In genomic region chr2:58679968-58680367, GRCm38 (mm10) we compare ENCODE assay signal across 25 mouse cellular contexts.
DNase-seq lines count a peak whose midpoint lies in the region; ATAC-seq lines count a peak whose summit lies in the region.
"Had no signal": no experiment of that assay in that cellular context is flagged by ENCODE, and none has a peak within 500 bp of the region (broad histone marks: within the 10 kb centered on the region; RNA-seq: fewer than 3 reads in every experiment).

No protein-coding gene starts in this region.

- no peaks in the 10 kb centered on the region for H3K36me3 ChIP-seq in midbrain, embryonic 14.5 days (ENCODE audit: control insufficient read depth, insufficient read depth, low read length)
- no peaks in the 10 kb centered on the region for H3K36me3 ChIP-seq in midbrain, embryonic 16.5 days (ENCODE audit: control insufficient read depth, insufficient read depth, low read length)
- H3K36me3 ChIP-seq: heart, embryonic 12.5 days; hindbrain, embryonic 10.5 days; liver, embryonic 15.5 days; lung, embryonic 15.5 days had no signal

- H3K4me2 ChIP-seq in midbrain, embryonic 14.5 days (ENCODE audit: low read length), result no peak overlapping the region
- no peak overlapping the region for H3K4me2 ChIP-seq in midbrain, embryonic 16.5 days (ENCODE audit: low read length)
- H3K4me2 ChIP-seq: forebrain, embryonic 13.5 days; heart, embryonic 12.5 days; liver, embryonic 15.5 days; lung, embryonic 15.5 days had no signal

- no peak overlapping the region for H3K4me3 ChIP-seq in midbrain, embryonic 14.5 days (replicated peaks; ENCODE audit: low read depth, low read length)
- no peak overlapping the region for H3K4me3 ChIP-seq in midbrain, embryonic 16.5 days (ENCODE audit: low read depth, low read length)
- H3K4me3 ChIP-seq: erythroblast, embryonic 14.5 days; forebrain, embryonic 13.5 days; heart, embryonic 12.5 days; hindbrain, embryonic 10.5 days; liver, embryonic 15.5 days; lung, embryonic 15.5 days had no signal

- no peaks in the 10 kb centered on the region for H3K27me3 ChIP-seq in midbrain, embryonic 14.5 days (ENCODE audit: control insufficient read depth, insufficient read depth, low read length)
- H3K27me3 ChIP-seq in midbrain, embryonic 16.5 days (ENCODE audit: control insufficient read depth, insufficient read depth, low read depth, low read length), result no peaks in the 10 kb centered on the region
- H3K27me3 ChIP-seq: forebrain, embryonic 13.5 days; heart, embryonic 12.5 days; liver, embryonic 15.5 days; lung, embryonic 15.5 days had no signal

- H3K9ac ChIP-seq in midbrain, embryonic 14.5 days (replicated peaks; ENCODE audit: low read length), result no peak overlapping the region
- no peak overlapping the region for H3K9ac ChIP-seq in midbrain, embryonic 16.5 days (ENCODE audit: low read depth, low read length)
- H3K9ac ChIP-seq: forebrain, embryonic 13.5 days; heart, embryonic 12.5 days; liver, embryonic 15.5 days; lung, embryonic 15.5 days had no signal

- WGBS in midbrain, embryonic 14.5 days, result 85% methylated on average over 12 of the region's 12 CpGs
- 86% methylated on average over 12 of the region's 12 CpGs for WGBS in midbrain, embryonic 16.5 days

- intact Hi-C loops in heart, postnatal 36 days (cut with DNase I), result loop anchor here (1.0 to 5.0 kb wide), 2 partner anchors 742 to 759 kb away; no protein-coding TSS in a partner anchor

- H3K27ac ChIP-seq in midbrain, embryonic 14.5 days (replicated peaks; ENCODE audit: low read depth, low read length), result no peak overlapping the region
- H3K27ac ChIP-seq in midbrain, embryonic 16.5 days (ENCODE audit: low read length), result no peak overlapping the region
- H3K27ac ChIP-seq: forebrain, embryonic 13.5 days; hindbrain, embryonic 10.5 days; hindbrain, postnatal 0 days; liver, embryonic 15.5 days; lung, embryonic 15.5 days; macrophage; stomach, postnatal 0 days had no signal

- H3K4me1 ChIP-seq in midbrain, embryonic 14.5 days (ENCODE audit: control insufficient read depth, insufficient read depth, low read length), result no peaks in the 10 kb centered on the region
- no peaks in the 10 kb centered on the region for H3K4me1 ChIP-seq in midbrain, embryonic 16.5 days (ENCODE audit: control insufficient read depth, insufficient read depth, low read length)
- H3K4me1 ChIP-seq: forebrain, embryonic 13.5 days; heart, embryonic 12.5 days; liver, embryonic 15.5 days; lung, embryonic 15.5 days had no signal

- 0 out of 2 replicates have a peak, but pooled peaks have one; percentile 11 for ATAC-seq in midbrain, embryonic 14.5 days (ENCODE audit: low FRiP score, low TSS enrichment)
- no peak for ATAC-seq in midbrain, embryonic 16.5 days
- ATAC-seq: hindbrain, postnatal 0 days; intestine, postnatal 0 days had no signal

- no peaks in the 10 kb centered on the region for H3K9me3 ChIP-seq in midbrain, embryonic 14.5 days (ENCODE audit: control insufficient read depth, low read length)
- no peaks in the 10 kb centered on the region for H3K9me3 ChIP-seq in midbrain, embryonic 16.5 days (replicated peaks; ENCODE audit: control insufficient read depth, low read length, poor library complexity, severe bottlenecking)
- H3K9me3 ChIP-seq: forebrain, embryonic 13.5 days; heart, embryonic 12.5 days; hindbrain, embryonic 10.5 days; liver, embryonic 15.5 days; lung, embryonic 15.5 days had no signal

- DNase-seq in heart, postnatal 4 days, result peak; percentile 27
- no peak for DNase-seq in heart, postnatal 36 days
- DNase-seq in kidney, postnatal 4 days, result peak; percentile 44 to 55
- DNase-seq in kidney, postnatal 36 days, result no peak
- no peak for DNase-seq in midbrain, embryonic 14.5 days
- DNase-seq in testis, postnatal 10 days (ENCODE audit: low spot score), result peak; percentile 58
- DNase-seq in thymus, postnatal 25 days, result no peak
- DNase-seq: adrenal gland, postnatal 36 days; B cell, adult 2 months; cerebellum, adult 2 months; cerebellum, postnatal 14 days; gastrocnemius, postnatal 25 days; layer of hippocampus, adult 9-11 months; right cerebral cortex, adult 18-20 months had no signal

Comparison
In these comparisons a context has a peak if more than half of its experiments do, and no peak if none do; other contexts are left out.
1. DNase-seq: peak in heart, postnatal 4 days (single experiment), kidney, postnatal 4 days (2 of 2) and testis, postnatal 10 days (single experiment); none in heart, postnatal 36 days (0 of 2), kidney, postnatal 36 days (0 of 2), midbrain, embryonic 14.5 days (single experiment) and thymus, postnatal 25 days (single experiment).